Mouse (Mus musculus) thymus, adult 2 months (tissue): ENCODE results near the gene Ep300. TPM values are rescaled to one million over a fixed set of nuclear protein-coding genes. Genes with fewer than 3 reads are reported as not detected.

Experiments used
- DNase-seq: peaks from one replicate; pipeline ENCODE4 v3.0.0; 2021
- H3K27ac ChIP-seq: fragments of 200-500 bp; 2 replicates; pipeline ENCODE4 v1.5.1; 2012; ENCODE audit warnings: low read length, control low read depth; ENCODE audit not compliant: control insufficient read depth, insufficient read depth
- H3K27me3 ChIP-seq: fragments of 200-500 bp; 2 replicates; pipeline ENCODE4 v1.6.1; 2012; ENCODE audit warnings: mild to moderate bottlenecking, low read length, moderate library complexity, mixed read lengths; ENCODE audit not compliant: control insufficient read depth, insufficient read depth
- H3K36me3 ChIP-seq: fragments of 200-500 bp; 2 replicates; pipeline ENCODE4 v1.6.1; 2012; ENCODE audit warnings: mild to moderate bottlenecking, low read length, moderate library complexity; ENCODE audit not compliant: control insufficient read depth, insufficient read depth
- H3K4me1 ChIP-seq: fragments of 200-500 bp; replicated peaks from 2 replicates; pipeline ENCODE4 v1.6.1; 2012; ENCODE audit warnings: low read length; ENCODE audit not compliant: control insufficient read depth, insufficient read depth
- H3K4me3 ChIP-seq: fragments of 200-500 bp; 2 replicates; pipeline ENCODE4 v1.5.1; 2012; ENCODE audit warnings: mild to moderate bottlenecking, low read length, control low read depth, moderate library complexity; ENCODE audit not compliant: control insufficient read depth, insufficient read depth
- CTCF ChIP-seq: fragments of 200-500 bp; IDR thresholded peaks from 2 replicates; pipeline ENCODE4 v1.5.1; 2012; ENCODE audit warnings: mild to moderate bottlenecking, control low read depth, low read length, moderate library complexity, borderline replicate concordance; ENCODE audit not compliant: control insufficient read depth, poor library complexity, insufficient read depth; ENCODE audit errors: extremely low read depth
- POLR2A ChIP-seq: fragments of 200-500 bp; IDR thresholded peaks from 2 replicates; pipeline ENCODE4 v1.6.1; 2012; ENCODE audit warnings: mild to moderate bottlenecking, low read length, control low read depth, moderate library complexity; ENCODE audit not compliant: control insufficient read depth, poor library complexity, insufficient read depth; ENCODE audit errors: extremely low read depth
- WGBS: fragments of 180-500 bp; shearing (Covaris S2); methylation state at CpG from one replicate; pipeline ENCODE4 v1.1.7; 2018; 5-methylcytosine and 5-hydroxymethylcytosine counted together
- polyA plus RNA-seq: library from polyadenylated mRNA; depleted of rRNA; stranded (reverse); fragments of >200 nt; gene quantifications from 2 replicates; pipeline ENCODE4 v1.2.3, GENCODE M21; 2012

The Ep300 gene
- polyA plus RNA-seq, 1 experiment, result 60.6 TPM

DNA sequence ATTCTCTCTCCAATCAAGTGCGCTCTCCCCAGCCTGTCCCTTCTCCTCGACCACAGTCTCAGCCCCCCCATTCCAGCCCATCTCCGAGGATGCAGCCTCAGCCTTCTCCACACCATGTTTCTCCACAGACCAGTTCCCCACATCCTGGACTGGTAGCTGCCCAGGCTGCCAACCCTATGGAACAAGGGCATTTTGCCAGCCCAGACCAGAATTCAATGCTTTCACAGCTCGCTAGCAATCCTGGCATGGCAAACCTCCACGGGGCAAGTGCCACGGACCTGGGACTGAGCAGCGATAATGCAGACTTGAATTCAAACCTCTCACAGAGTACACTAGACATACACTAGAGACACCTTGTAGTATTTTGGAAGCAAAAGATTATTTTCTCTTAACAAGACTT lies 65.5 kb downstream of the Ep300 start:
- peaks cover 49% of the 10 kb centered on the region for H3K36me3 ChIP-seq
- H3K27me3 ChIP-seq, result no peaks in the 10 kb centered on the region
- H3K27ac ChIP-seq, result no peak overlapping the region
- H3K4me3 ChIP-seq, result no peak overlapping the region
- TF ChIP-seq POLR2A (no peak), CTCF (no peak)
- no peak for DNase-seq
- 94% methylated on average over 7 of the region's 7 CpGs for WGBS
- H3K4me1 ChIP-seq, result no peaks in the 10 kb centered on the region

DNA sequence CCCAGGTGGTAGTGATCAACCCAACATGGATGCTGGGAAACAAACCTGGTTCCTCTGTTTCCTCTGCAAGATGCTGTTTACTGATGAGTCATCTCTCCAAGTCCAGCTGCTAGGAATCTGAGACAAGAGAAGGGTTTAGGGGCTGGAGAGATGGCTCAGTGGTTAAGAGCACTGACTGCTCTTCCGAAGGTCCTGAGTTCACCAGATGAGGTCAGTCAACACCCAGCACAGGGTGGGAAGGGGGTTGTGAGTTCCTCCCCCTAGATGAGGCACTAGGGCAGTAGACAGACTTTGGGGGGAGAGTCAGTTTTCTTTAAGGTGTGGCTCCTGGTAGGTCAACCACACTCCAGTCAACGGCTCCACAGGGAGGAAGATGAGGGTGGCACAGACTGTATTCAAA lies 76.5 kb downstream of the Ep300 start:
- no peaks in the 10 kb centered on the region for H3K27me3 ChIP-seq
- DNase-seq, result no peak
- 93% methylated on average over 2 of the region's 2 CpGs for WGBS
- H3K36me3 ChIP-seq, result no peaks in the 10 kb centered on the region
- H3K27ac ChIP-seq, result no peak overlapping the region
- TF ChIP-seq POLR2A (no peak), CTCF (no peak)
- H3K4me1 ChIP-seq, result peaks cover 3% of the 10 kb centered on the region; the same call in 1 of the 2 replicates
- H3K4me3 ChIP-seq, result no peak overlapping the region

DNA sequence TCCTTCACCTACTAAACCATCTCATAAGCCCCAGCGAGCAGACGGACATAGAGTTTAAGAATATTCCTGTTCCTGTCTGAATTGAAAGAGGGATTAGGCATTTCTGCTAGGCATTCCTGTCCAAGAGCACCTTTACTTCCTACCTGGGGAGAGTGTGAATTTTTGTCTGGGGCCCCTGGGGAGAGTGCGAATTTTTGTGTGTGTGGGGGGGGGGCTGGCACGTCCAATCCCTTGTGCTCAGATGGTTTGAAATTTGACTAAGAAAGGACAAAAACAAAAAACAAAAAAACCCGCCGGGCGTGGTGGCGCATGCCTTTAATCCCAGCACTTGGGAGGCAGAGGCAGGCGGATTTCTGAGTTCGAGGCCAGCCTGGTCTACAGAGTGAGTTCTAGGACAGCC lies 78.1 kb downstream of the Ep300 start:
- DNase-seq, result no peak
- Histone ChIP-seq H3K27me3 (no peaks in the 10 kb centered on the region), H3K4me1 (peaks cover 12% of the 10 kb centered on the region; the same call in 1 of the 2 replicates), H3K36me3 (0 out of 2 replicates have a peak, but pooled peaks cover 4% of the 10 kb centered on the region), H3K27ac (no peak overlapping the region), H3K4me3 (no peak overlapping the region)
- WGBS, result 77% methylated on average over 10 of the region's 10 CpGs
- TF ChIP-seq CTCF (no peak), POLR2A (no peak)

DNA sequence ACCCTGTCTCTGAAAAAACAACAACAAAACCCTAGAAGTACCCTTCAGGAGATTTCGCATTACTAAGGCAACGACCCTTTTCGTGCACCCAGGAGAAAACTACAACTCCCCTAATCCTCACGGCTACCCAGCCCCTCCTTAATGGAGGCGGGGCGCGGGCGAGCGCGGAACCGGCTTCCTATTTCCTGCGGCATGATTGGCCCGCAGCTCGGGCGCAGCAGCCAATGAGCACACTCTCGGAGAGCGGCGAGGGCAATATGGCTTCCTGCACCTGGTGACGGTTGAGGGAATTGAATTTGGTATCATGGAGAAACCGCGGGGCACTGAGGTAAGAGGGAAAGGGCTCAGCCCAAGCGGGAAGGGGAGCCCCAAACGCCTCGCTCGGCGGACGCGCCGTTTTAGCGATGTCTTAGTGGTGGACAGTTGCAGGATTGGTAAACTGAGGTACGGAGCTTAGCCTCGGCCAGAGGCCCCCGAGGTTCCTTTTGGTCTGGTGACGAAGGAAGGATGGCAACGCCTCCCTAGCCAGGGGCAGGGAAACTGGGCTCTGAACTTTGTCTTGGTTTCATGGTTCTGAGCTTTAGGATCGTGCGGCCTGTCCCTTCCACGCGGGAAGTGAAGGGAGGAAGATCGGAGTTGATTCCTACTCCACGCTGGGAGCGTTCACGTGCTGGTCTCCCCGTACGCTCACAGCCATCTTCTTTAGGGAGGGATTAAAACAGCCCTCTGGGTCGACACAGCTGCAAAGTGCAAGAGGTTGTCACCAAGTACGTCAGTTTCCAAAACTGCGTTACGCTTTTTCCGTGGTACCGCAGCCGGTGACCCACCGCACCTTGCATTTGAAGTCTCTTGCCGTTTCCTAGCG lies 78.8 kb downstream of the Ep300 start, which contains the start of gene L3mbtl2:
L3mbtl2 (plus strand) TSS at position 193 of the 865 bp plus-strand sequence.
- Histone ChIP-seq H3K4me1 (peaks cover 12% of the 10 kb centered on the region; the same call in 1 of the 2 replicates), H3K27ac (peak within 1 kb of the TSS; percentile 41; the same call in 1 of the 2 replicates)
- under 1% methylated on average over 55 of the region's 55 CpGs for WGBS

DNA sequence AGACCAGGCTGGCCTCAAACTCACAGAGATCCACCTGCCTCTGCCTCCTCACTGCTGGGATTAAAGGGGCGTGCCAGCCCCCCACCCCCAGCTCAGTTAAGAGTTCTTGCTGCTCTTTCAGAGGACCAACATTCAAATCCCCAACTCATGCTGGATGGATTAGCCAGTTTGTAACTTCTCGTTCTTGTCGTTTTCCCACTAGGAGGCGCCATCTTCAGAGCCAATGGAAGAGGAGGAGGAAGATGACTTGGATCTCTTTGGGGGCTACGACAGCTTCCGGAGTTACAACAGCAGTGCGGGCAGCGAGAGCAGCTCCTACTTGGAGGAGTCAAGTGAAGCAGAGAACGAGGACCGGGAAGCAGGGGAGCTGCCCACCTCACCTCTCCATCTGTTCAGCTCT lies 81.8 kb downstream of the Ep300 start:
- H3K4me1 ChIP-seq, result peaks cover 12% of the 10 kb centered on the region; the same call in 1 of the 2 replicates
- TF ChIP-seq POLR2A (no peak), CTCF (no peak)
- DNase-seq, result no peak
- WGBS, result 95% methylated on average over 10 of the region's 10 CpGs
- H3K27ac ChIP-seq, result no peak overlapping the region
- H3K27me3 ChIP-seq, result no peaks in the 10 kb centered on the region
- H3K4me3 ChIP-seq, result no peak overlapping the region
- H3K36me3 ChIP-seq, result peaks cover 14% of the 10 kb centered on the region

More for the DNA sequence above, 78.8 kb downstream of the Ep300 start, which contains the start of gene L3mbtl2:
- no peaks in the 10 kb centered on the region for H3K27me3 ChIP-seq
- TF ChIP-seq CTCF (peak; percentile 43), POLR2A (peak; percentile 71)
- DNase-seq, result peak; percentile 93
- H3K36me3 ChIP-seq, result peaks cover 6% of the 10 kb centered on the region; the same call in 1 of the 2 replicates
- peak within 1 kb of the TSS; percentile 87 for H3K4me3 ChIP-seq

DNA sequence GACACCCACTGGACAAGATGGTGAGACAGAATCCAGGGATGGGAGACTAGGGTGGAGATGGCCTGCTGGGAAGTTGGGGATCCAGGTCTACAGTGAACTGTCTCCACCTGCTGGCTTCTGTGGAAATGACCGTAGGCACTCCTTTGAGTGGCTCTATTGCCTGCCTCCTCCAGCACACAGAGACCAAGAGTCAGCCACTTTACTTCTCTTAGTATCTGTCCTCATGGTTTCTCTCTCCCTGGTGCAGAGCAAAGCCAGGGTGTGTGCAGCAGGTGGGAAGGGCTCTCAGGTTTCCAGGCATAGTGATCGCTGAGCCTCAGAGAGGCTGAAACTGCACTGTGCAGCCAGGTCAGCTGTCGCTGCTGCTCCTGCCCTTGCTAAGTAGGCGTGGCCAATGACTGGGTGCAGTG lies 85.1 kb downstream of the Ep300 start:
- TF ChIP-seq POLR2A (no peak), CTCF (no peak)
- H3K4me1 ChIP-seq, result peaks cover 8% of the 10 kb centered on the region; the same call in 1 of the 2 replicates
- H3K4me3 ChIP-seq, result no peak overlapping the region
- H3K27ac ChIP-seq, result no peak overlapping the region
- no peaks in the 10 kb centered on the region for H3K27me3 ChIP-seq
- WGBS, result 95% methylated on average over 4 of the region's 4 CpGs
- peak; percentile 37 for DNase-seq
- H3K36me3 ChIP-seq, result peaks cover 14% of the 10 kb centered on the region

DNA sequence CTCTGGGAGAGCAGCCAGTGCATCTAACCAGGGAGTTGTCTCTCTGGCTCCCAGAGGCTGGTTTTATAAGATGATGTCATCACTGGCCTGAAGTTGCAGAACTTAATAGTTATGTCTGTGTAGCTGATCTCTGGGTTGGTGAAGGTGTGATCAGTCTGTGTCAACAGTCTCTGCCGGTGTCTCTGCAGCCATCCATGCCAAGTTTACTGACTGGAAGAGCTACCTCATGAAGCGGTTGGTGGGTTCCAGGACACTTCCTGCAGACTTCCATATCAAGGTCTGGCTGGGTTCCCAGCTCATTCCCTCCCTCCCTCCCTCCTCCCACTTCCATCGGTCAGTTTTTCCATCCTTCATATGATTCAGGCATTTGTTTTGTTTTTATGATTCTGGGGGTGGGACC lies 91.5 kb downstream of the Ep300 start:
- Histone ChIP-seq H3K27me3 (no peaks in the 10 kb centered on the region), H3K36me3 (0 out of 2 replicates have a peak, but pooled peaks cover 3% of the 10 kb centered on the region), H3K4me1 (no peaks in the 10 kb centered on the region), H3K27ac (no peak overlapping the region), H3K4me3 (no peak overlapping the region)
- TF ChIP-seq POLR2A, result no peak
- TF ChIP-seq CTCF, result no peak
- DNase-seq, result no peak
- WGBS, result 93% methylated on average over 3 of the region's 3 CpGs
